Mouse (Mus musculus): ENCODE results near the gene U2af1.

The U2af1 gene

DNA sequence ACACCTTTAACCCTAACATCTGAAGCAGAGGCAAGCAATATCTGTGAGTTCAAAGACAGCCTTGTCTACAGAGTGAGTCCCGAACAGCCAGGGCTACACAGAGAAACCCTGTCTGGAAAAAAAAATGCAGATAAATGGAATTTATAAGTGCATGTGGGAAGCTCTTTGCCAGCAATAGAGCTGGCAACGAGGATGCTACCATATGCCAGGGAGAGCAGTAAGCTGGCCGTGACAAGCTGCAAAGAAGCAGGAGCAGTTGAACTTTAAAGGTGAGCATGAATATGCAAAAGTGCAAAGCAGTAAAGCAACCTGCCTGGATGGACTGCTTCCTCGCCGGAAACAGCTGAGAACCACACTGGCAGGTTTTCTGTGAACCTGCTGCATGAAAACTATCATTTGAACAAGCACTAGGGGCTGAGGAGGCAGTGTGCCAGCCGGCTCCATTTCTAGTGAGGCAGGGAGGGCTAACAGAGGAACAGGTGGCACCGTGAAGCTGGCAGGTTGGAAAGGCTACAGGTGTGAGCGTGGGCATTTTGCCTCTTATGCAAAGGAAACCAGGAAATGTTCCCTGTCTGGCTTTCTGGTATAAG lies 2.1 kb upstream of the U2af1 start:
- DNase-seq, result peak; percentile 42

DNA sequence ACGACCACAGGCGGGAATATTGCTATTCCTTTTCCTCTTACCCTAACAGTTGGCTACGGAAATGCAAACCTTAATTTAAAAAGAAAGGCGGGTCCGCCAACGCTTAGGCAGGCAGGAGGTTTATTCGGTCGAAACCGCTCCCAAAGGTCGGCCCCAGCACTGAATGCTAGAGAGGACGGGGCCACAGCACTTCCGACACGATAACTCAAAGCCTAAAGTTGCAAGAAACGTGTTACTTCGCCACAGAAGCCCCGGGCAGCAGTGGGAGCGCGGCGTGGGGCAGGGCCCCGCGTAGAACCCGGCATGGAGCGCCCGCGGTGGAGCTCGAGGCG lies 590 bp downstream of the U2af1 start:
- DNase-seq, result no peak

DNA sequence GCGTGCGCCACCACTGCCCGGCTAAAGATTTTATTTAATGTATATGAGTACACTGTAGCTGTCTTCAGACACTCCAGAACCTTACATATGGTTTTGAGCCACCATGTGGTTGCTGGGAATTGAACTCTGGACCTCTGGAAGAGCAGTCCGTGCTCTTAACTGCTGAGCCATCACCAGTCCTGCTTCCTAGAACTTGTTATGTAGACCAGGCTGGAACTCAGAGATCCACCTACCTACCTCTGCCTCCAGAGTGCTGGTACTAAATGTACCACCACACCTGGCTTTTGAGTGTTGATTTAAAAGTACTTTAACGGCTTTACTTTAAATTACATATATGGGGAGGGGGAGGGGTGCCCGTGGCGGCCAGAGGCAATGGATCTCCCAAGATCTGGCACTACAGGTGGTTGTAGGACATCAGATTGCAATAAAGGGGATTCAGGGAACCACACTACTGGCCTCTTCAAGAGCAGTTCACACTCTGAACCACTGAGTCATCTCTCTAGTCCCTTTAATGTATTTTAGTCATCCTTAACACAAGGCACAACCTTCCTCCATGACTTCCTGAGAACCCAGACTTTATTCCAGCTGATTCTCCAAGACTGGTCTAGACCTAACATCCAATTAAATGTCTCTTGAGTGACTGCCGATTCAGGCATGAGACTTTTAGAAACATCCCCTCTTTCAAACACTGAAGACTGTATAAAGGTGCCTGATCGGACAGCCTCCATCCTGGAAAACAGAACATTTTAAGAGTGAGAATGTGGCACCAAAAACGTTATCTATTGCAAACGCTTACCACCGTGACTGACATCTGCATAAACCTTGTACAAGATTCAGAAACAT lies 1.3 kb downstream of the U2af1 start:
- DNase-seq, result no peak

DNA sequence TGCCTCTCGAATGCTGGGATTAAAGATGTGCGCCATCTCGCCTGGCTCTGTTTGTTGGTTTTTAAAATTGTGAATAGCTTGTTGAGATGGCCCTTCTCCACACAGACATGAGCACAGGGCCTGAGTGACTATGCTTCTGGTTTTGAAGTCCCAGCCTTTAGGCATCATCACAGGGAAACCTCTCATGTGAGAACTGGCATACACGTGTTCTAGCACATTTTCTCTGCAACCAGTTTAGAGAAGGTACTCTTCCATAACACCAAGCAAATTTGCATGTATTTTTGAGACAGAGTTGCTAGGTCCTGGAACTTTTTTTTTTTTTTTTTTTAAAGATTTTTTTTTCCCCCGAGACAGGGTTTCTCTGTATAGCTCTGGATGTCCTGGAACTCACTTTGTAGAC lies 2.0 kb downstream of the U2af1 start:
- no peak for DNase-seq

DNA sequence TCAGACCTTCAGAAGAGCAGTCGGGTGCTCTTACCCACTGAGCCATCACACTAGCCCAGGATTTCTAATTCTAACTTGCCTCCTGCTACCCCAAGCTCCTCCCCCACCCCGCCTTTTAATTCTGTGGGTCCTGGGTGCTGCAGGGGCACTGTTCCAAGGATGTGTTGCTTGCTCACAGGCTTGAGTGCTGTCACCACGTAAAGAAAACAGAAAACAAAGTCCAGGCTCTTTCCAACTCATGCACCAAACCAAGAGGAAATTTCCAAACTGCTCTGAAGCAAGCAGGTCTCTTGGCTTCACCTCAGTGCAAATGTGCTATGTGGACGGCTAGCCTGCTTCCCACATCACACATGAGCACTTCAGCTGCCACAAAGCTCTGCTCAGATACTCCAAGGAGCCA lies 3.3 kb downstream of the U2af1 start:
- peak; percentile 47 for DNase-seq

DNA sequence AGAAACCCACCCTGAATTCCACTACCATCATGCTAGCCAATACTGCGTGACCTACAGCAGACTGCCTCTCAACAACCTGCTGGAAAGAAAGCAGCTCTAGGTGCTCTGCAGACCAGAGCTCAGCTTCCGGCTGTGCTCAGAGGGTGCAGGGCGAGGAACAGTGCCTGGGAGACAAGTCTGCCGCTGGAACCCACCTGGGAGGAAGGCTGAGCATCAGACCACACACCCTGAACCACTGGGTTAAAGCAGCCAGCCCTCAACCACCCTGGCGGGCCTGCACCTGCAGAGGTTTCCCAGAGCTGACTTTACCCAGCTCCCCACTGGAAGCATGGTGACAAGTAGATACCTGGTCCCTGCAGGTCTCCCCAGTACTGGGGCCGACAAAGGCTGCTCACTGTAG lies 5.4 kb downstream of the U2af1 start:
- DNase-seq, result no peak

DNA sequence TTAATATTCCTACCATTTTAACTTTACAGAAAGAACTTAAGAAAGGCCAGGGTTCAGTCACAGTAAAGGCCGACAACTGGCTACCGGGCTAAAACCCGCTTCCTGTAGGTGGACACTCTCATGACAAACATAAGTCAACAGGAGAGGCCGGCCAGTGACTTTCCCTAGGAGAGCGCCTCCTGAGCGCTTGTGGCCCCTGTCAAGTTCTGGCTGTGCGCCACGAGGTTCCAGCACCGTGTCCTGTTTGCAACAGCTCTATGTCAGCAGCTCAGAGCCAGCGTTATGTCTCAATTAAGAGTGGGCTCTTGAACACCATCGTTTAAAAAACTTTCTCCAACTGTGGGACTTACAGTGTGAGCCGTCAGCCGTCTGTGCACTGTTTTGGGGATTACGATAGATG lies 6.5 kb downstream of the U2af1 start:
- peak; percentile 34 for DNase-seq

DNA sequence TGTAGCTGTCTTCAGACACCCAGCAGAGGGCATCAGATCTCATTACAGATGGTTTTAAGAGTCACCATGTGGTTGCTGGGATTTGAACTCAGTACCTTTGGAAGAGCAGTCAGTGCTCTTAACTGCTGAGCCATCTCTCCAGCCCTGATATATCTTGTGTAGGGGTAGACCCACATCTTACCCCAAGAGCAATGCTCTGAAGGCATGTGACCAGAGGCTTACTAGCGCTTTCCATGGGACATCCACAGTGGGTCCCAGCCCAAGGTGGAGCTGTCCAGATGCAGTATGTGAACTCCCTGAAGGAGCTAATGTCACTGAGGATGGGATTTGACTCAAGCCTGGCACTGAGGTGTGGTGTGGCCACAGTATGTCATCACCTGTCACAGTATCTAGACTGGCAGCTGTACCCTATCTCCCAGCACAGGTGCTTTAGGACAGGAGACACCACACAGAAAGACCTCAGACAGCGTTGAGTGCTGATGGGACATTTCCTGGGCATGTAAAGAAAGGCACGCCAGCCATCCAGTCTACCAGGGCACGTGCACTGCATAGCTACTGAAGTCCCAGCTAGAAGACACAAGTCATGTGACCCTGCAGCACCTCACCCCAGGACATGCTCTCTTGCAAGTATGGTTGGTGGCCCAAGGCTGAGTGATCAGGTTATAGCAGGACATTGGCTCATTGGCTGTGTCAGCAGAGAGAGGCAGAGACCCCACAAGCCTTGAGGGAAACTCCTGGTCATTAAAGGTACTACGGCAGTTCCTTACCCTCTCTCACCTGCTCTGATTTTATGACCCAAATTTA lies 12.3 kb downstream of the U2af1 start:
- no peak for DNase-seq

DNA sequence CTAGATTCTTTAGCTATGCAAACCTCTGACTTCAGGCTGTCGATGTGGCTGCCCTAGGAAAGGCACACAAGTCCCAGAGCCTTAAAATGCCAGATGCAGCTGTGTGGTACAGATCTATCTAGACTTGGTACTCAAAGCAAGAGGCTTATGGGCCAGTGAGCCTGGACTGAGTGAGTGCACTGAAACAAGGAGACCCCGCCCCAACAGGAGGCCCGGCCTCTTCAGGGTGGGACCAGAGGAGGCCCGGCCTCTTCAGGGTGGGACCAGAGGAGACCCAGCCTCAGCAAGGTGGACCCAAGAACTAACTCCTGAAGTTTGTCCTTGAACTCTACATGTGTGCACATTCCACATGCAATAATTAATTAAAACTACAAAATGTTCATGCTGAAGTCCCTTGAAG lies 15.8 kb downstream of the U2af1 start:
- no peak for DNase-seq

DNA sequence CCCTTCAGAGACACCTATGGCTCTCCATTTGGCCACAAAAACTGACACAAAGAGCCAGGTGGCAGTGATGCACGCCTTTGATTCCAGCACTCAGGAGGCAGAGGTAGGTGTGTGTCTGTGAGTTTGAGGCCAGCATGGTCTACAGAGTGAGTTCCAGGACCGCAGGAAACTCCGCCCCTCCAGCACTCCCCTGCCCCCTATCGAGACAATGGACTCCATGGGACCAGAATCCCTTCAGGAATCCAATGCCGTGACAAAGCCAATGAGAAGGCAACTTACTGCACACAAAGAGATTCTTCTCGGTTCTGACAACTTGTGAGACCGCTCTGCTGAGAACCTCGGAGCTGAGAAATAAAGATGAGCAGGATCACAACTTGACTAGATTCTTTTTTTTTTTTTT lies 16.4 kb downstream of the U2af1 start:
- no peak for DNase-seq

DNA sequence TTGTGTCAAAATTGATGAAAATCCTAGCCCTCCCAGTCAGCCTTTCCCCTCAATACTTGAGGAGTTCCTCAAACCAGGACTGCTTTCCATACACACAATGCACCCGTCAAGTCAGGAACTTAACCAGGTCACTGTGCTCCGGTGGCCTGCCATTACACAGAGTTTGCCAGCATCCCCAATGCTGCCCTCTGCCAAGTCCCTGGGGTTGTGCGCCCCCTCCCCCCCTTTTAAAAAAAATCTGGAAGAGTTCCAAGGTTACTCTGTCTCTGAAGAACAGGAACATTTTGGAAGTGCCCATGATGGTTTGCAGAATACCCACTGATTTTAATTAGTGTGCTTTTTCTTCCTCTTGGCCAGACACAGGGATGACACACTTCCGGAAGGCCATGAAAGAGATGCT lies 19.0 kb downstream of the U2af1 start:
- no peak for DNase-seq

DNA sequence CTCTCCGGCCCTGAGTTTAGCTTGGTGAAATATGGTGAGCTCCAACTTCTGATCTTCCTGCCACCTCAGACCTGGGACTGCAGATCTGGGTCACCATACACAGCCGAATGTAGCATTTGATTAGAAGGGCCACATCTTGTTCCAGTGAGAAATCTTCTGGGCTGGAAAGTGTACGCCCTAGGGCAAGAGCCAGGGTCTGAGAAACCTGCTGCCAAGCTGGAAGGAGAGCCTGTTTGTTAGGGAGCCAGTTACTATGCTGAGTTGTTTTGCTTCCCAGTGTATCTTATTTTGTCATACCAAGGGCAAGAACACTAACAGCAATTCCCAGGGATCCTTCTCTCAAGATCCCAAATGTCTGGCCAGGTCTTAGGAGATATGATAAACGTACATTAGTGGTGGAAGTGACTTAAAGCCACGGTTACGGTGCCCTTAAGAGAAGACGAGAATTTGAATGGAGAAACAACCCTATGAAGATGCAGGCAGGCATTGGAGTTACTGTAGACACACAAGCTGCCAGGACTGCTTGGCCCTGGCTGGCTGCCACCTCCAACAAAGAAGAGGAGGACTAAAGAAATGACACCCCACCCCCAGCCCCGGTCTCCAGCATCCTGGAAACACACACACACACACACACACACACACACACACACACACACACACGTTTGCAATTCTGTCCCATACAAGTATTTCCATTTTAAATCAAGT lies 20.7 kb downstream of the U2af1 start:
- peak; percentile 67 for DNase-seq

DNA sequence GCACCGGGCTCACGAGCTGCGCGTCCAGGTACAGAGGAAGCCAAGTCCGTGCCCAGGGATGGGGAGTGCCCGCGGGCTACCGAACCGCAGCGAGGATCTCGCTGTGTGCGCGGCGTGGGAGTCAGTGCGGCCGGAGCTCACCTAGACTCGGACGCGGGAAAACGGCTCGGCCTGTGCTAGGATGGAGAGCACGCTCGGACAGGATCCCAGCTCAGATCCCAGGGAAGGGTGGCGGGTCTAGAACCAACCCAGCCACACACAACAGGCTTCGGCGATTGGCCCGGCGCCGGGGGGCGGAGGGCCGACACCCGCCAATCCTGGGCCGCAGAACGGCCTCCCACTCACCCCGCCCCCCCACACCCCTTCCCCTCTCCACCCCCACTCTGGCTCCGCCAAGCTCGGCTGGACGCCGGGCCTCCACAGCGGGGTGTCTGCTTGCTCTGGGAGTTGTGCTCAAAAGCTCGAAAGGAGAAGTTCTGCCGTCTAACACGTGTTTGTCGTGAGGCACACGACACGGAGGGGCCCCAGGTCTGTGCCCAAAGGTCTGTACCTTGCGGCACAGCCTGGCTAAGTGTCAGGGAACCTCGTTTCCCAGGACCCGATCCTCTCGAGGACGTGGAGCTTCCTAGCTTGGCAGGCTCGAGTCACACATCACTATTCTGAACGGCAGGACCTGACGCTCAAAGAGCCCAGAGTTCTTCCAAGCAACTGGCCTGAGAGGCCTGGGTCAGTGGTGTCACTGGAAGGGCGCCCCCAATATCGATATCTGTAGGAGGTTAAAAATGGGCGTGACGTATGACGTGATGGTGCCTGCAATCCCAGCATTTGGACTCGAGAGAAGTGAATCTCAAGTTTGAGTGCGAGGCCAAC lies 21.5 kb downstream of the U2af1 start, which contains the start of gene Cbs:
Cbs (minus strand) TSS at position 297 of the 870 bp plus-strand sequence.
- peak; percentile 91 for DNase-seq

DNA sequence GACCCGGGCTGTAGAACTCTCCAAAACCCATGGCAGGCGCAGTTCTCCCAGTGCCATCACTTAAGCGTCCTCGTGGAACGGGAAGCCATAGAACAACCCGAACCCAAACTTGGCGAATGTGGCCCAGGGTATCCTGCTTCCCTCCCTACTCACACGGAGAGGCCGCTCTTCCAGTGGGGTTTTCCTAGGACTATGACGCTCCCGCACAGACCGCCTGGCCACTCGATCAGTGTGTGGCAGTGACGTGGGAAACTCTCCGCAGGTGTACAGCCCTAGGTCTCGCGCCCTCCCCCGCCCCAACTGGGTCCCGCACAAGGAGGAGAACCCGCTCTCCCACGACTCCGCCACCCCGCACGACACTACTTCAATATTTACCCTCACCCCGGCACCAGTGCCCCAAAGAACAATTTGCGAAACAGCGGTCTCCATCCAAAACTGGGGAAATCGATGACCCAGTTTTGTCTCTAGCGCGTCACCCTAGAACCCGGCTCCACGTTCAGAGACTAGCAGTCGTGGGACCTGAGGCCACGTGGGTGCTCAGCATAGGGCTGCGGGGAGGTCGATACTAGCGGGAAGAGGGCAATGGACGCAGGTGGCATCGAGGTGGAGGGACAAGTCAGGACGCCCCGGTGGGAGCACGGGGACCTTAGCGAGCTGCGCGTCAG lies 22.3 kb downstream of the U2af1 start:
- no peak for DNase-seq

DNA sequence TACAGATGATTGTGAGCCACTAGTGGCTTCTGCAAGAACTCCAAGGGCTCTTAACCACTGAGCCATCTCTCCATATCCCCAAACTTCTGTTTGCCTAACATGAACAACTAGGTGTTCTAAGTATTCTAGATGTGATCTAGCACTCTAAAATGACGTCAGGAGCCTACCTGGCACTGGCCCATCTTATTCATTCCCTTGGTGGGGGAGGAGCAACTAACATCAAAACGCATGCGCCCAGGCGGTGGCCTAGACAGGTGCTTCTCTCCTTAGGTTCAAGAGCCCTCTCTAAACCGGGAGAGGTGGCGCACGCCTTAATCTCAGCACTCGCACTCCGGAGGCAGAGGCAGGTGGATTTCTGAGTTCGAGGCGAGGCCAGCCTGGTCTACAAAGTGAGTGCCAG lies 22.9 kb downstream of the U2af1 start:
- DNase-seq, result no peak

DNA sequence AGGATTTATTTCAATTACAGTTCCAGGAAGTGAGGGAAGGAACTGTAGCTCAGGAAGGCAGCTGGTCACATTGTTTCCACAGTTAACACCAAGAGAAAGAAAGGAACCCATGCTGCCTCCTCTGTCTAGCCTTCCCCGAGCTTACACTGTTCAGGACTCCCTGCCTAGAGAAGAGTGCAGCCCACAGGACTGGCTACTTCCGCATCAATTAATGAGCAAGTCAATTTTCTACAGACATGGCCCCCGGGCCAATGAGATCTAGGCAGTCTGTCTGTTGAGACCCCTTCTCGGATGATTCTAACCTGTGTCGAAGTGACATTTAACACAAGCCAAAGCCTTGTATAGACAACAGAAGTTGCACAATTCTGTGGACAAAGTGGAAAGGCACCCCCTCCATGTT lies 23.8 kb downstream of the U2af1 start:
- DNase-seq, result no peak

DNA sequence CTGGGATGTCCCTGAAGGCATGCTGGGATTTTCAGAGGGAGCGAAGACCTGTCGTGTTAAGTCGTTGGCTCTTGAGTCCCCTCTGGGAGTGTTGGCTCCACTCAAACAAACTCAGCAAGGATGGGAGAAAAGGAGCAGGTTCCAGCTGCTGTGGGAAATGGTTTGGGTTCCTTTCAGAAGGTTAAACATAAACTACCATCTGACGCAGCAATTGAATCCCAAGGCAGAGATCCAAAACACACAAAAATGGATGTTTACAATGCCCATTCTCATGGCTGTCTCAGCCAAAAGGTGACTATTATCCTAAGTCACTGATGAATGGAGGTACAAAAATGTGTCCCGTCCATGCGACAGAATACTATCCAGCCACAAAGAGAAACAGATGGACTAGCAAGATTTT lies 25.7 kb downstream of the U2af1 start:
- no peak for DNase-seq

DNA sequence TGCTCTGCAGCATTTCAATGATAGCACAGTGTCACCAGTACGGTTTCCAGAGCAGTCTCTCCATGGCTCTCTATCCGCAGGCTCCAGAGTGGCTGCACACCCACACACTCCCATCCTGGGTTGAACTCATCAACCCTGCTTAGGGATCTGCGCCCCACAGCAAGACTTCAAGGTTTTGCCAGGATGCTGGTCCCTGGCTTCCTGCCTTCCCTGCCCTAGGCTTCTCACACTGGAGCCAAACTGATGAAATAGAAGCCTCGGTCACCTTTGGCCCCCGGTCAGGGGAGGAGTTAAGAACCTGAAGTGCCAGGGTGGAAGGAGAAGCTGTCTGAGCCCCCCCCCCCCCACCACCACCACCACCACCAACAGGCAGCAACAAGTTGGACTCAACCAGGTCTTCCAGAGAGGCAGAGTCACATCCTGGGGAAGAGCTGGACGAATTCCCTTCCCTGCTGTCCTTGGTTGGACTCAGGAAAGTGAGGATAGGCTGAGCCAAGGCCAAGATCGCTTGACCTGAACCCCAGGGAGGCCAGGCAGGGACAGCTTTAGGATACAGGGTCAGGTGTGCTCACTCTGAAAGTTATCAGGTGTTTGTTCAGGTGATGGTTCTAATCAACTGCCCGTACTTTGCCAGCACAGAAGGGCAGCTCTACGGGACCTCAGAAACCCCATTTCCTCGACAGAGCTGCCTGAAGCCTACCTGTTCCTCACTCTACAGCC lies 27.5 kb downstream of the U2af1 start:
- DNase-seq, result no peak

DNA sequence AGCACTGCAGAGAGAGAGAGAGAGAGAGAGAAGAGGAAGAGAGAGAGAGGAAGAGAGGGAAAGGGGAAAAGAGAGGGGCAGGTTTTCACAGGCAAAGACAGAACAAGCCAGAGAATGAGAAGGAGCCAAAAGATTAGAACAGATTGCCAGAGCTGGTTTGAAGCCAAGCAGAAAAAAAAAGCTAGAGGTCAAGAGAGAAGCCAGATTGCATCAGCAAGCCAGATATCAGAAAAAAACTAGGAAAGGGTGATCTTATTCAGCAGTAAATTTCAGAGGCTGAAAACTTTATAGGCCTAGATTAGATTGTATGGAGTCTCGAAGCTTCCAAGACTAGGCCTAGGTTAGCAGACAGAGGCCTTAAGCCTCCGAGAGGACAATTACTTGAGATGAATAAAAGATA lies 30.7 kb downstream of the U2af1 start:
- no peak for DNase-seq

DNA sequence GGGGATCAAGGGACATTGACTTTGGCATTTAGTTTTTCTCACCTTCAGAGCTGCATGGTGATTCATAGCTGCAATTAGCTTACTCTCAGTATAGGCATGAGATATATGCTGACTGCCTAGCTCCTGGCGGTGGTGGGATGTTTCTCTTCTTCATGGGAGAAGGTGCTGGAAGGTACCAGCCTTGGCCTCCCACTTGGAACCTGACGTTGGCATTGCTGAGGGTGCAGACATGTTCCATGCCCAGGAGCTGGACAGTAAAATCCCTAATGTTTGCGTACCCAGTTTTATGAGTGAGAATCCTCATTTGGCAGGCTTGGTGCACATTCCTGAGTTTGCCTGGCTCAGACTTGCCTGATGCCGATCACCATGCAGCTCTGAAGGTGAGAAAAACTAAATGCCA lies 35.6 kb downstream of the U2af1 start:
- no peak for DNase-seq
